Mouse (Mus musculus) macrophage (primary cell): ENCODE results near the gene Atxn2l. TPM values are rescaled to one million over a fixed set of nuclear protein-coding genes. Genes with fewer than 3 reads are reported as not detected.

Source experiments
- H3K27ac ChIP-seq: fragments of 350-480 bp; formaldehyde crosslinking; 2 replicates; pipeline ENCODE4 v1.9.0; 2021
- H3K36me3 ChIP-seq: fragments of 350-480 bp; formaldehyde crosslinking; 2 replicates; pipeline ENCODE4 v1.9.0; 2021; ENCODE audit errors: inconsistent target
- H3K4me3 ChIP-seq: fragments of 350-480 bp; formaldehyde crosslinking; 2 replicates; pipeline ENCODE4 v1.9.0; 2021; ENCODE audit errors: inconsistent target
- H3K79me2 ChIP-seq: fragments of 350-480 bp; formaldehyde crosslinking; 2 replicates; pipeline ENCODE4 v1.9.0; 2021; ENCODE audit errors: inconsistent target
- WGBS: methylation state at CpG from one replicate; pipeline ENCODE4 v1.1.7; 2026; ENCODE audit warnings: inconsistent platforms; ENCODE audit not compliant: missing documents; 5-methylcytosine and 5-hydroxymethylcytosine counted together
- polyA plus RNA-seq: library from polyadenylated mRNA; stranded (reverse); fragments of 250-400 nt; gene quantifications from 3 replicates; pipeline ENCODE4 v1.2.4, GENCODE M21; 2018; ENCODE audit warnings: inconsistent platforms
- total RNA-seq, 78 experiments: library from RNA; depleted of rRNA; stranded (reverse); fragments of 250-400 nt; gene quantifications; 1 replicate in 9 of 78; 2 replicates in 24 of 78; 3 replicates in 43 of 78; 4 replicates in 2 of 78; pipeline ENCODE4 v1.2.4; 2018; ENCODE audit warnings: inconsistent platforms in 56 of 78

Gene Atxn2l
- total RNA-seq (2018; cell fraction: chromatin; rRNA removed): 100 to 1,000 TPM; 171 to 516 (median 386) TPM
- total RNA-seq (2018; cell fraction: cytosol; rRNA removed): 100 to 1,000 TPM in 6 of 26 experiments, 10 to 100 TPM in 20; 74.5 to 107 (median 92.7) TPM
- total RNA-seq (2018; cell fraction: nucleus; rRNA removed): 100 to 1,000 TPM; 149 to 349 (median 227) TPM
- polyA plus RNA-seq: 60.6 to 79.7 TPM (median 71.8 TPM) in 3 replicates

DNA sequence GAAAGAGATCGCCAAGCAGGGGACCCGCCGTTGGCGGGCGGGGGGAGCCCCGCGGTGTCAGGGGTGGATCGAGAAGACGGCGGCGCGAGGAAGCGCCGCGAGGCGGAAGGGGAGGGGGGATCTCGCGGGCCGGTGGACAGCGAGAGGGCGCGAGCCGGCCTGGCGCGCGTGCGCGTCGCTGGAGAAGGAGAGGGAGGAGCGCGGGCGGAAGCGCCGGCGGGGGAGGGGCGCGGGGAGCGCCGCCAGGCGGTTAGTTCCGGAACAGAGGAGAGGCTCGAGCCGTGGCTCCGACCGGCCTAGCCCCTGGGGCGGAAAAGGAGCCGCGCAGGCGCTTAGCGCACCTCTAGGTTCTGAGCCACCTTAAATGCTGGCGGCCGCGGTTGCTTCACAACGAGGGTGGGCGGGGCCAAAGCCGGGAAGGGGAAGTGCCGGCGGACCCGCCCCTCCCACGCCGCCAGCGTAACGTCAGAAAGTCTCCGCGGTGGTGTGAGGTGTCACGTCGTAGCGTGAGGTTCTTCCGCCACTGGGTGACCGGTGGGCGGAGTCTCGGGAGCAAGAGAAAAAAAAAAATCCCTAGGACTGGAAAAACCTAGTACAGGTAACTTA lies at the start of gene Atxn2l:
Atxn2l (minus strand) TSS at position 165 of the 606 bp plus-strand sequence.
- Histone ChIP-seq H3K27ac (peak within 1 kb of the TSS; percentile 80), H3K36me3 (peaks cover 25% of the 10 kb centered on the region)
- WGBS: 2% methylated on average over 53 of the region's 72 CpGs

DNA sequence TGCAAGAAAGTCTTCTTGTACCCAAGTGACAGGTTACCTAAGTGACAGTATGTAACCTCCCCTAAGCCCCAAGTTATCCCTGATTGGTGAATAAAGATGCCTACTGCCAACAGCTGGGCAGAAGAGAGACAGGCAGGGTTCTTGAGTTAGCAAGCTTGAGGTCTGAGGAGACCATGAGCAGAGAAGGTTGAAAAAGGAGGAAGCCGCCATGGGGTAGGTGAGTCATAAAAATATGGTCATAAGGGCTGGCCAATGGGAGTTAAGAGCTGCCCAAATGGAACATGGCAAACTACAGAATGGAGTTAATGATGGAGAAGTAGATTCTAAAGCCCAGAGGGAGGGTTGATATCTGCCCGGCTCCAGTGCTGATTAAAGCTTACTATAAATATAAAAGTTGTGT lies 42.4 kb upstream of the Atxn2l start:
- H3K36me3 ChIP-seq: peaks cover 40% of the 10 kb centered on the region
- H3K27ac ChIP-seq: no peak overlapping the region
- H3K79me2 ChIP-seq: peaks cover 10% of the 10 kb centered on the region; the same call in 1 of the 2 replicates
- 66% methylated on average over 2 of the region's 2 CpGs for WGBS
- H3K4me3 ChIP-seq: no peak overlapping the region

More for the DNA sequence above, at the start of gene Atxn2l:
- Histone ChIP-seq H3K79me2 (peaks cover 36% of the 10 kb centered on the region), H3K4me3 (peak within 1 kb of the TSS; percentile 87)

DNA sequence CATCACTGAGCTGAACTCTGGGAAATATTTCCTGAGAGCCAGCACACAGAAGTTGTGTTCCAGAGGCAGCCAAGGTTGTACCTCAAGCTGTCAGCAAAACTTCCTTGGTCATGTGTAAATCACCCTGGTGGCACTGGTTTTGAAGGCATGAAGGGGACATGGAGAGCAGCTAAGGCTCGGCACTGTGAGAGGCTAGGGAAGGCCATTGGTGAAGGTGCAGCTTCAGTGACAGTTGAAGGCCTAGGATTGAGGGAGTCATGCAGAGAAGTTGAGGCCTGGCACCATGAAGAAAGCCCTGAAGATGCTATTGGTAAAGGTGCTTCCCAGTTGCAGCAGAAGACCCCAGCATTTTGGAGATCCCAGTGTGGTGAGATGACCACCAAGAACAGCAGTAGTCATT lies 38.4 kb upstream of the Atxn2l start:
- WGBS: 76% methylated on average over 1 of the region's 1 CpGs
- H3K79me2 ChIP-seq: no peaks in the 10 kb centered on the region
- H3K27ac ChIP-seq: no peak overlapping the region
- no peak overlapping the region for H3K4me3 ChIP-seq
- peaks cover 3% of the 10 kb centered on the region for H3K36me3 ChIP-seq

DNA sequence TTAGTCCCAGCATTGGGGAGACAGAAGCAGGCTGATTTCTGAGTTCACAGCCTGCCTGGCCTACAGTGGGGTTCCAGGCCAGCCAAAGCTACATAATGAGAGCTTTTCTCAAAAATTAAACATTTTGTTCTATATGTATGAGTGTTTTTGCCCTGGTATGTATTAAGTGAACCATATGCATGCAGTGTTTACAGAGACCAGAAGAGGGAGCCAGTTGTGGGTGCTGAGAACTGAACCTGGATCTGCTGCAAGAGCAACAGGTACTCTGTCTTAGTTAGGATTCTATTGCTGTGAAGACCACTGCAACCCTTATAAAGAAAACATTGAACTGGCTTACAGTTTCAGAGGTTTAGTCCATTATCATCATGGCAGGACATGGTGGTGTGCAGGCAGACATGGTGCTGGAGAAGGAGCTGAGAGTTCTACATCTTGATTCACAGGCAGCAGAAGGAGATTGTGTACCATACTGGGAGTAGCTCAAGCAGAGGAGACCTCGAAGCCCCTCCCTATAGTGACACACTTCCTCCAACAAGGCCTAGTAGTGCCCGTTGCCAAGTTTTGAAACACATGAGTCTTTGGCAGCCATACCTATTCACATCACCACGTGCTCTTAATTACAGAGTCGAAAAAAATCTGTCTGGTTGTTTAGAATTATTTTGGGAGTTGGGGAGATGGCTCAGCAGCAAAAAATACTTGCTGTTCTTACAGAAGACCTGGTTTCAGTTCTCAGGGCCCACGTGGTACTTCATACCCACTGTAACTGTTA lies 34.8 kb upstream of the Atxn2l start:
- WGBS: 69% methylated on average over 5 of the region's 5 CpGs
- H3K79me2 ChIP-seq: no peaks in the 10 kb centered on the region

DNA sequence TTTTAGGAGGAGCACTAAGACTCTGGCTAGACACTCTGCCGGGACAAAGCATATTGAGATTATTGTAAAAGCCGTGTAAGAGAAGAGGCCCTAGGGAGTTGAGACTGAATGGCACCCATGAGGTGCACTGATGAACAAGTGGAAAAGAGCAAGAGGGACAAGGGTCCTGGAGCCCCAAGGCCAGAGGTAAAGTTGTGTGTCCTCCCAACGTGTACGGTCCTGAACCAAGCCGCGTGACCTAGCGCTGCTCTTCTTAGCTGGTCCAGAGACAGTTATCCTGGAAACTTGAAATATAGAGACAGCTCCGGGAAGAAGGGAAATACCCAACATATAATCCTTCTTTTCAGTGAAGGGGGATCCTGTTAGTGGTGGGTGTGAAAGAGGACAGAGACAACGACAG lies 33.2 kb upstream of the Atxn2l start:
- 77% methylated on average over 9 of the region's 9 CpGs for WGBS
- H3K36me3 ChIP-seq: no peaks in the 10 kb centered on the region
- H3K4me3 ChIP-seq: no peak overlapping the region
- no peak overlapping the region for H3K27ac ChIP-seq
- H3K79me2 ChIP-seq: no peaks in the 10 kb centered on the region

More for the DNA sequence above, 34.8 kb upstream of the Atxn2l start:
- Histone ChIP-seq H3K36me3 (no peaks in the 10 kb centered on the region), H3K27ac (no peak overlapping the region), H3K4me3 (no peak overlapping the region)

DNA sequence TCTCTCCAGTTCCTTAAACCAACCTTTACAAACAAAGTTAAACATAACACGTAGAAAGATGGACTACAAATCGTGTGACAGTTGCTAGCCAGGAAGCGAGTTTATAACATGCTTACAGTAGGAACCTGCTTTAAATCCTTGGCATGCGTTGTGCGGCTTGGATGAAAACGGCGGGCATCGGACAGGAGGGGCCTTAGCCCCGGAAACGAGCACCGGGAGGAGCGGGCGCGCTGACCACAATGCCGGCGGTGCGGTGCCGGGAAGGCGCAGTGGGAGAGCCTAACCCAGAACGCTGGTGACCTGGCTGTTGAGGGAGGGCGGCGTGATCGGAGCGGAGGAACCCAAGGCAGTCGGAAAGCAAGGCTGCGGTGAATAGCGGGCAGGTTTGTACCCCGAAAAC lies 32.5 kb upstream of the Atxn2l start:
- WGBS: 2% methylated on average over 28 of the region's 28 CpGs
- no peaks in the 10 kb centered on the region for H3K36me3 ChIP-seq
- H3K4me3 ChIP-seq: no peak overlapping the region; the same call in 1 of the 2 replicates
- no peak overlapping the region for H3K27ac ChIP-seq
- H3K79me2 ChIP-seq: no peaks in the 10 kb centered on the region

DNA sequence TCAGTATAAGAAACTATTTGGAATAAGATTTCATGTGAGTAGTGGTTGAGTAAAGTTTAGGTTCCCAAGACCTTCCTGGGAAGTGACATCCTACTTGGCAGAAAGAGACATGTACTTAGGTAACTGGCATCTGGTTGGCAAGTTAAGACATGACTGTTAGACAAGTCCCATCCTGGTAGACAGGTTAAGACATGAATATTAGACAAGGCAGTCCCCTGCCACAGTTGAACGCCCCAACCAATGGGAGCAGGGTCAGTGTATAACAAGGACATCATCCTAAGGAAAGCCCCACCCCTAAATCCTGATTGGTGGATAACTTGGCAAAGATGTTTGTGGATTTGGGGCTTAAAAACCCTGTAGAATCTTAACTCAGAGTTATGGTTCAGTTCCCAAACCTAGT lies 30.2 kb upstream of the Atxn2l start:
- H3K36me3 ChIP-seq: no peaks in the 10 kb centered on the region
- H3K27ac ChIP-seq: no peak overlapping the region
- 100% methylated on average over 1 of the region's 1 CpGs for WGBS
- no peaks in the 10 kb centered on the region for H3K79me2 ChIP-seq
- no peak overlapping the region for H3K4me3 ChIP-seq

DNA sequence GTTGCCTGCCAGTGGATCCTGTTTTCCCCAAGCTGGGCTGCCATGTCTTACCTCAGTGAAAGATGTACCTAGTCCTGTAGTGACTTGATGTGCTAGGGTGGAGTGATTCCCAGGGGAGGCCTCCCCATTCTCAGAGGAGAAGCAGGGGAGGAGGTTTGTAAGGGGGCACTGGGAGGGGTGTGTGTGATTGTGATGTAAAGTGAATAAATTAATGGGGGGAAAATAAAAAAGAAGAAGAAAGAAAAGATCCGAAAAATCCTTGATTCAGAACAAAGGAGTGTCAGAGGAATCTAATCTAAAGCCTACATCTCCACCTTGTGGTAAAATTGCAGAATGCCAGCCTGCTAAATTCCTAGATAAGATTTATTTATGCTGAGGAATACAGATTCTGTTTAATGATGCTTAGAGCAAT lies 24.9 kb upstream of the Atxn2l start:
- no peak overlapping the region for H3K27ac ChIP-seq
- no peaks in the 10 kb centered on the region for H3K79me2 ChIP-seq
- H3K36me3 ChIP-seq: no peaks in the 10 kb centered on the region
- no peak overlapping the region for H3K4me3 ChIP-seq
- 33% methylated on average over 1 of the region's 1 CpGs for WGBS

DNA sequence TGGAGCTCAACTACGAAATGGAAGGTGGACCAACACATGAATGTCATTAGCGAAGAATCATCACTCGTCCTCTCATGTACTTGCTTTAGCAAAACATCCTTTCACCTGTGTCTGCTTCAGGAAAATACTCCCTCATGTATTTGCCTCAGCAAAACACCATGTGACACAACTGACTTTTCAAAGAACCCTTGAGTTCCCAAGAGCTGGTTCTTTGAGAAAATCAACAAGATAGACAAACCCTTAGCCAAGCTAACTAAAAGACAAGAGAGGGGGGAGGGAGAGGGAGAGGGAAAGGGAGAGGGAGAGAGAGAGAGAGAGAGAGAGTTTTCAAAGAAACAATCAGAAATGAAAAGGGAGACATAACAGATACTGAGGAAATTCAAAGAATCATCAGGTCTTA lies 20.1 kb upstream of the Atxn2l start:
- Histone ChIP-seq H3K36me3 (no peaks in the 10 kb centered on the region), H3K4me3 (no peak overlapping the region), H3K79me2 (no peaks in the 10 kb centered on the region), H3K27ac (no peak overlapping the region)
- 83% methylated on average over 3 of the region's 3 CpGs for WGBS

DNA sequence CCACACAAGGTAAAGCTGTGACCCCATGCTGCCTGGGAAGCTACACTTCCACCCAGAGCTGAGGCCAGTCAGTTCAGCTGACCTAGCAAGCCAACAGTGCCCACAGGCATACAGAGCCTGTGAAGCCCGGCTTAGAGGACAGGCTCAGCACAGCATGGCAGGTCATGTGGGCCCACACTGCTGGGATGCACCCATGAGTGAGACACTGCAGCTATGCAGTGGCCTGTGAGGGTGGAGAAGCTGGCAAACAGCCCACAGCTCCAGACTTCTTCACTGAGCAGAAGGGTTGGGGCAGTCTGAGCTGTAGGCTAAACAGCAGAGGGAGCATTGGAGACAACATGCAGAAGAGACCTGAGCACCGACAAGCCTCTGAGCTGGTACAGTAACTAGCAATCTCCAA lies 16.3 kb upstream of the Atxn2l start:
- WGBS: 82% methylated on average over 2 of the region's 2 CpGs
- no peak overlapping the region for H3K27ac ChIP-seq
- no peaks in the 10 kb centered on the region for H3K79me2 ChIP-seq
- H3K36me3 ChIP-seq: no peaks in the 10 kb centered on the region
- H3K4me3 ChIP-seq: no peak overlapping the region

DNA sequence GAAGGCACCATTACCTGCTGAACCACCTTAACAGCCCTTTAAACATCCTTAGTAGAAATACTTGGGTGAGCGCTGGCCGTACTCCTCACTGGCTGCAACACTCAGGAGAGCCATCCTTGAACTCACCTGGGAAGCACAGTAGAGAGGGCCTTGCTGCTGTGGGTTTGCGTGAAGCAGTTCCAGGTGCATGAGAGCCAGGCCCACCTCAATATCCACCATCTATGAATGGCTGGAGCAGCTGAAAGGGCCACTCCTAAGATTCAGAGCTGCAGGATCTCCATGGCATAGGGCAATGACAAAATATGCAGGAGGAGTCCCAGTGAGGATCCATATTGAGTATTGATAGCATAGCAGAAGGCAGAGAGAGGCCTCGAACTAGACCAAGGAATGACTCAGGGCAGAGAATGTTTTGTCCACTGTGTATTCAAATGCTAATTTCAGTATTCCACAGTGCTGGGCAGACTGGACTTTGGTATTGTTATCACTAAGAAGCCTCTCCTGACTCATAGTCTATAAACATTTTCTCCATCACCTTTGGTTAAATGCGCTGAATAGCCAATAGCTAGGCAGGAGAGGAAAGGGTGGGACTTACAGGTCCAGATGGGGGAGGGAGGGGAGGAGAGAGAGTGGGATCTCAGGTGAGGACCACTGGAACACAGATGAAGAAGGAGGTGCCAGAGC lies 15.2 kb upstream of the Atxn2l start:
- Histone ChIP-seq H3K36me3 (no peaks in the 10 kb centered on the region), H3K4me3 (no peak overlapping the region), H3K79me2 (no peaks in the 10 kb centered on the region), H3K27ac (no peak overlapping the region)
- whole genome bisulfite sequencing: 95% methylated on average over 5 of the region's 5 CpGs

DNA sequence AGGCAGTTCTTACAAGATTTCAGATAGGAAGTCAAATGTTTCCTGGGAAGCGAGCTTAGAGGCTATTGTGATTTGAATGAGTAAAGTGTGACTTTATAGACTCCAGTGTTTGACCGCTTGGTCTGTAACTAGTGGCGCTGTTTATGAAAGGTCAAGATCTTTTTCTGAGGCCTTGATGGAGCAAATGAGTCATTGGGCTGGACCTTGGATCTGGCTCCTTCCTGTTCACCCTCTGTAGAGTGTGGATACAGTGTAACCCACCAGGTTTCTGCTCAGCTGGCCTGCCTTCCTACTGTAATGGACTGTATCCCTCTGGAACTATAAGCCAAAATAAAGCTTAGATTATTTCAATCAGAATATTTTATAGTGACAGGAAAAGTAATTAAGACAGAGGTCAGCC lies 8.1 kb upstream of the Atxn2l start:
- H3K36me3 ChIP-seq: no peaks in the 10 kb centered on the region
- no peaks in the 10 kb centered on the region for H3K79me2 ChIP-seq
- H3K4me3 ChIP-seq: no peak overlapping the region
- no peak overlapping the region for H3K27ac ChIP-seq
- WGBS: 90% methylated on average over 3 of the region's 3 CpGs

DNA sequence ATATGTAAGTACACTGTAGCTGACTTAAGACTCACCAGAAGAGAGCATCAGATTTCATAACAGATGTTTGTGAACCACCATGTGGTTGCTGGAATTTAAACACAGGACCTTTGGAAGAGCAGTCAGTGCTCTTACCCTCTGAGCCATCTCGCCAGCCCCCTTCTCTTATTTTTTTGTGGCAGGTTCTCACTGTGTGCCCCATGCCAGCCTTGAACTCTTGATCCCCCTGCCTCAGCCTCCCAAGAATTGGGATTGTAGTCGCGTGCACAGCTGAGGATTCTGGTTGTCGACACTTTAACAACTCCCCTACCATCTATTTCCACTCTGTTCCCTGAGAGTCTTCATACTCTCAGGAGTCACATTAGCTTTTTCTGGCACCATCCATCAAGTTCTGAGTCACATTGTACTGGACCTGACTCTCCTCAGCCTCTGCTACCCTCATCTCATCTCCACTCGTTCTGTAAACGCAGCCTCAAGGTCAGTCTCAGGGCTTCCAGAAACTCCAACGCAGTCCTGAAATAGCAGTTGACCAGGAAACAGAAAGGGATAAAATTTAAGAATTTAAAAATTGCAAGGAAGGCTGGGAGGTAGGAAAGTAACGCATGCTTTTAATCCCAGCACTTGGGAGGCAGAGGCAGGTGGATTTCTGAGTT lies 4.0 kb upstream of the Atxn2l start:
- Histone ChIP-seq H3K27ac (no peak overlapping the region), H3K4me3 (no peak overlapping the region), H3K79me2 (no peaks in the 10 kb centered on the region), H3K36me3 (no peaks in the 10 kb centered on the region)
- WGBS: 91% methylated on average over 8 of the region's 8 CpGs

DNA sequence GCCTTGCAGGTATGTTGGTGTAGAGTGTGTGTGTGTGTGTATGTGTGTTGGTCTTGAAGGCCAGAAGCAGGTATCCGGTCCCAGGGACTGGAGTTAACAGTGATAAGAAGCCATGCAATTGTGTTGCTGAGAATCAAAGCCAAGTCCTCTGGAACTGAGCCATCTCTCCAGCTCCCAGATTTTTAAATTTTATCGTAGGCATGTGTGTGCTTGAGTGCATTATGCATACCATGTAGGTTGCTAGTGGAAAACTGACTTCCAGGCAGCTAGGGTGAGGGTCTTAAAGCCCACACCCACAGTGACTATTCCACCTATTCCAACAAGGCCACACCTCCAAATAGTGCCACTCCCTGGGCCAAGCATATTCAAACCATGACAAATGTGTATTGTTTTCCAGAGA lies 1.7 kb upstream of the Atxn2l start:
- 83% methylated on average over 2 of the region's 2 CpGs for WGBS
- peaks cover 9% of the 10 kb centered on the region for H3K36me3 ChIP-seq
- H3K27ac ChIP-seq: no peak overlapping the region
- H3K4me3 ChIP-seq: no peak overlapping the region
- peaks cover 21% of the 10 kb centered on the region for H3K79me2 ChIP-seq
